Mouse (Mus musculus): ENCODE data around the gene Plg. TPM values are rescaled to one million over a fixed set of nuclear protein-coding genes. Genes with fewer than 3 reads are reported as not detected.
A peak's percentile ranks its signal among the peaks of the same experiment; 100 is the strongest.

Gene Plg
- total RNA-seq, 2 experiments from 2014 or later: 0.15 TPM; not detected in 1

GRCm38 (mm10) chr17:12444561-12444960 is 66.2 kb downstream of the Plg start:
- DNase-seq: peak in 1 of 2 experiments; percentile 19

DNA sequence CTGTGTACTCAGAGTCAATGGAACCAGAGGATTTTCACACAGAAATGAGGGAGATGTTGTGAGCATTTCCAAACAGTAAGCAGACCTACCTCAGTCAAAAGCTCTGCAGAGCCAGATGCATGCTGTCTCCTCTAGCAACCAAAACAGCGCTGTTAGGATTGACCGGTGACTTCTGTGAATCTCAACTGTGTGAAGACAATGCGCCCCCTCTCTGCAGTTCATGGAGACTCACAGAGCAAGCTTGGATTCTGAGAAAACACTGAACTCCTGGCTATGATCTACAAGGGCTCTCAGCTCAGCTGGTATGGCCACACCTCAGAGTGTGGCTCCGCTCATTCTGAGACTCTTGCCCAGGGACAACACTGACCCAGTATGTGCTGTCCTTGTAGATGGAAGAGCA is 72.8 kb downstream of the Plg start:
- no peak for DNase-seq
- intact Hi-C loops (cut with DNase I): no loop called here

More at GRCm38 (mm10) chr17:12444561-12444960, 66.2 kb downstream of the Plg start:
- intact Hi-C loops (cut with DNase I): no loop called here

- no peak for DNase-seq
- intact Hi-C loops (cut with DNase I): no loop called here
These were observed 74.6 kb downstream of the Plg start for GRCm38 (mm10) chr17:12452862-12453531.

GRCm38 (mm10) chr17:12453691-12454090 is 75.3 kb downstream of the Plg start:
- no peak for DNase-seq
- intact Hi-C loops (cut with DNase I): loop anchor here (2.0 kb wide), 1 partner anchor 37 kb away; no protein-coding TSS in a partner anchor

GRCm38 (mm10) chr17:12455143-12455790 is 76.9 kb downstream of the Plg start:
- intact Hi-C loops (cut with DNase I): loop anchor here (2.0 kb wide), 1 partner anchor 38 kb away; no protein-coding TSS in a partner anchor
- DNase-seq: peak; percentile 8 to 27

- no peak for DNase-seq
- intact Hi-C loops (cut with DNase I): no loop called here
These were observed 82.8 kb downstream of the Plg start for GRCm38 (mm10) chr17:12461168-12461567.

DNA sequence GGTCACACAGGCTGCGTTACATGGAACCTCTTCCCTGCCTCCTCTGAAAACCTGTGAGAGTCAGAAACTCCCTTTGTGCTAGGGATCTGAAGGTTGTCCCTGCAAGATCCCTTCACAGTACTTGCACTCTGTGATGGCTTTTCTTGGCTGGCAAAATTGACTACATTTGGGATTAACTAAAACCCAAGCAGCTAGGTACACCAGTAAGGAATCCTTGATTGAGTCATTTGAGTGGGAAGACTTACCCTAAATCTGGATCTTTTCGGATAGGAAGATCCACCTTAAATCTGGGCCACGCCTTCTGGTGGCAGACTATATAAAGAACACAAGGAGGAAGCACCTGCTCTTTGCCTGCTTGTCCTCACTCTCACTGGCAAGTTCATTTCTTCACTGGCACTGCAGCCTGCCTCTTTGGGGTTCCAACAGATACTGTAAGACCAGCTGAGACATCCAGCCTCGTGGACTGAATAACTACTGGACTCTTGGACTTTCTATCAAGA is 88.1 kb downstream of the Plg start:
- DNase-seq: no peak
- intact Hi-C loops (cut with DNase I): no loop called here

- no peak for DNase-seq
- intact Hi-C loops (cut with DNase I): no loop called here
These were observed 89.2 kb downstream of the Plg start for GRCm38 (mm10) chr17:12467642-12468041.

GRCm38 (mm10) chr17:12468745-12469144 is 90.3 kb downstream of the Plg start:
- intact Hi-C loops (cut with DNase I): no loop called here
- DNase-seq: no peak

Other genes with a start within 250 kb of the Plg start
- 10 to 100 TPM; 25.0 to 27.0 TPM for gene Map3k4, start 59.8 kb upstream of the Plg start, total RNA-seq (2021)
- 1 to 10 TPM; 1.7 to 1.9 TPM for gene Slc22a3, start 129.1 kb downstream of the Plg start, total RNA-seq (2021)
- gene Slc22a2, start 205.5 kb downstream of the Plg start, total RNA-seq (2021): not detected

Measured in gastrocnemius, postnatal 36 days (tissue).